Mouse (Mus musculus): ENCODE results near the gene Scml4.
A peak's percentile ranks its signal among the peaks of the same experiment; 100 is the strongest.

The Scml4 gene

DNA sequence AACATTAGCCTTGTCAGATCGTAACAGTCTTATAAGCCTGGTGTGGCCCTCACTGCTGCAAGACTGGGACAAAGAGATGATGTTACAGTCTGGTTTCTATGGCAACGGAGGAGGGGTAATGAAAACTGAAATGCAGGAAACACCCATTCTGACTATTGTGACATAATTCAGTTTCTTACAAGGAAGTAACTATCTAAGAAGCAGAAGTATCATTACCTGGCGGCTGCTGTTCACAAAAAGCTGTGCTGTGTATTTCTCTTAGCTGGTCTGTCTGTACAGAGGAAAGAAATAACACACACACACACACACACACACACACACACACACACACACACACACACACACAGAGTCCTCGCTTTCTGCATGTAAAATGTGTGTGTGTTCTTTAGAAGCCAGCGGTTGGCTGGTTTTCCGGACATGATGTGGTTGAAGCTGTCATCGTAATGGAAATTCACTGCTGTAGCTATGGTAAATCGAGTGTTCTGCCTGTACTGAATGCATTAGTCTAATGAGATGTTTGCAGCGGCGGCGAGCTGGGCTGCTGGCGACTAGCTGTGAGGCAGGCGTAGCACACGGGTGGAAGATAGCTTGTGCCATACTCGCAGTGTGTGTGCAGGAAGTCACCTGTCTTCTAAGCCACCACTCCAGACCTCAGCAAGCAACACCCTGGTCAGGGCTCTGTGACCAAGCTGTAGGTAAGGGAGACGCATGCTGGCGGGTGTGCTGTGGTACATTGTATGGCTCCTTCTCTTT lies at the start of gene Scml4:
Scml4 (plus strand) TSS at position 212 of the 753 bp plus-strand sequence.
- DNase-seq (ENCODE audit: low read depth): peak; percentile 96

DNA sequence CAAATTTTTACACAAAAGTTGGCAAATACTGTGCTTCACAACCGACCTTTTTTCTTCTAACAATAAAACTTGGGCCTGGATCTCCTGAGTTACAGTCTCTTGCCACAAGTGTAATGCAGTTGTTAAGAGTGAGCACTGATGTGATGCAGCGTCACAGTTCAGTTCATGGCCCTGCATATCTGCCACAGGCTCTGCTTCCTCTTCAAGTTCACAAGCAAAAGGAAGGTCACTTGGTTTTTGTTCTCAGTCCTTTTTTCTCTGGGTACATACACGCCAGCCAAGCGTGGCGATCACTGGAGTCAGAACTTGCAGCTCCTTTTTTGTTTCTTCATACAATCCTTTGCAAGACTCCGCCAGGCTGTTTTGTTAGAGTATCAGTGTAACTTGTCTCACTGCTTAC lies 34.2 kb upstream of the Scml4 start:
- DNase-seq (ENCODE audit: low read depth): no peak

DNA sequence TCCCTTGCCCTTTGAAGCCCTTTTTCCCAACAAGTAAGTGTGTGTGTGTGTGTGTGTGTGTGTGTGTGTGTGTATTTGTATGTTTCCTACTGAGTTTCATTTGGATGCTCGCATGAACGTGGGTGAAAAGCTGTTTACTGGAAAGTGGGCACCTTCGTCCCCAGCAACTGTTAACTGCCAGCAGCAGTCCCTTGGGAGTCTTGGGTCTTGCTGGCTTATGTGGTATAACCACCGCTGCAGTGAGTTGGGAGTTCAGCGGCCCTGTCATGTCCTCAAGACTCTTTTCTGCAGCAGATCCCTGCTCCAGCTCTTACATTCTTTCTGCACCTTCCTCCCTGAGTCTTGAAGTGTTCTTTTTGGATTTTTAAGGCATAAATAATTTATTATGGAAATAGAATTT lies 33.0 kb upstream of the Scml4 start:
- no peak for DNase-seq (ENCODE audit: low read depth)

DNA sequence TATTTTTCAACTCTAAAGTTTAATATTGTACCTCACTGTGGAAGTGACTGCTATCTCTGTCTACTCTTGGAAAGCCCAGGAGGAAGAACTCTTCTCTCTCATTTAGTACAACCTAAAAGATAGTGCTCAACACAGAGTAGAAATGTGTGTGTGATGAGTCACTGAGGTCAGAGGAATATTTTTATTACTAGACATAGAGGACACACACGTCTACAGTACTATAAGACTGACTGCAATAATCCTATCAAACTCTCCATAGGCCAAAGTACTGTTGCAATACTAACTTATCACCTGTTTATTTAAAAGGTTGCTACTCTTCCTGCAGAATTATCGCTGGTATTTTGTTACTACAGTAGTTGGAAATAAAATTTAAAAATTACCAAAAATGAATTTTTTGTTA lies 30.2 kb upstream of the Scml4 start:
- DNase-seq (ENCODE audit: low read depth): no peak

DNA sequence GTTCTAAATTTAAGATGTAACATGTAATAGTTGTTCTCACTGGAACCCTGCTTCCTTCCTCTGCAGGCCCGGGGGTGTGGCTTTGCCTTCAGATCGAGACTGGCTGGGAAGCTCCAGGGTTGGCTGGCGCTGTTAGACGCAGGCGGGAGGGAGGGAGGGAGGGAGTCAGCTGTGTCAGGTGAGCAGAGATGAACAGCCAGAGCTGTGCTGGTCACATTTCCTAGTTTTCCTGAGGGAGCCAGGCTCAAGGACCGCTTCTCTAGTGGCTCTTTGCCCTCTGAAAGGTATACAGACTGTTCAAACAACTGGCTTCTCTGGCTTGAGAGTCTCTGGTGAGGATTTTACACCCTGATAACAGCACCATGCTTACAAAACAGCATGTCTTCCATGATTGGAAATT lies 29.8 kb upstream of the Scml4 start:
- no peak for DNase-seq (ENCODE audit: low read depth)

DNA sequence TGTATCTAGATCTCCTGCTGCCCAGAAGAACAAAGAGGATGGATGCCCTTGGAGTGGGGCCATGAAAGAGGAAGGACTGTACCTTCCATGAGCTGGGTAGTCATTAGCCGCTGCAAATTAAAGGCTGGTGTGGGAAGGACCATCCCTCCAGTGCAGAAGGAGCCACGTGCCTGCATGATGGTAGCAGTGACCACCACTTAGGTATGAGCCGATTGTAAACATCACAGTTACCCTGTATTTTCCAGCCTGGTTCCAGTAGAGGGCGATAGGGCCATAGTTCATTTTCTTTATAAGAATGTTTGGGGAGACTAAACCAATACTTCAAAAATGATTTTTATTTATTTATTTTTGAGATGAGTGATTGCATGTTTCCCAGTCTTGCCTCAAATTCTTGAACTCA lies 27.5 kb upstream of the Scml4 start:
- DNase-seq (ENCODE audit: low read depth): peak; percentile 63

DNA sequence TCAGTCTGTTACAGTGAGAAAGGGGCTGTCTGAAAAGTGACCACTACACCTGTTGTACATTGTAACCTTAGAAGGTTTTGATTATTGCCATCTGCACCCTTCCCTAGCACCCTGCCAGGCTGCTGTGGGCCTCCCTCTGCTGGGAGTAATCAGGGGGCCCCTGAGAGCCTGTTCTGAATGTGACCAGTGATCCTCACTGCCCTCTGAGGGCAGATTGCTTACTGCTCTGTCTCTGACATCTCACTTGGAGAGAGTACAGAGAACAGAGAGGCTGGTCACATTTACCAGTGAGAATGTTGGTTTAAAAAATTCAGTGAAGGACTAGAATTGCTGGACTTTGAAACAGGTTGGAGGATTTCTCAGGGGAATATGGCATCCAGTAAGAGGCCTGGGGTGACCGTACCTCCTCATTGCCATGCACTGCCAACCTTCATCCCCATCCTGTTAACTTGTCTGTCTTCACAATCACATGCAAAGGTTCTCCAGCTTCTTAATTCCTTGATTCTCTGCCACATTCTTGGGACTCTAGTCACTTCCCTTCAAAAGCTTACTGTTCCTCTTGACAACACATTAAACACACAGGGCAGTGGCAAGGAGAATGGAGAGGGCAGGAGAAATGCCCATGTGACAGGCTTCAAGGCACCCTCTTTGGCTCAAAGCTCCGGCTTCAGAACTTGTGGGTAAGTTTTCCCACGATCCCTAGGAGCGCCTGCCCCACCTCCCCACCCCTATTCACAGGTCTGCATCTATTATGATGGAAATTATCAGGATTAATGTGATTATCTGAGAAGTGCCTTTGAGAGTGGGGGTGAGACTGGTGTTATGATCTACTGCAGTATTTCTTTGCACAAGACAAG lies 26.1 kb upstream of the Scml4 start:
- DNase-seq (ENCODE audit: low read depth): no peak

DNA sequence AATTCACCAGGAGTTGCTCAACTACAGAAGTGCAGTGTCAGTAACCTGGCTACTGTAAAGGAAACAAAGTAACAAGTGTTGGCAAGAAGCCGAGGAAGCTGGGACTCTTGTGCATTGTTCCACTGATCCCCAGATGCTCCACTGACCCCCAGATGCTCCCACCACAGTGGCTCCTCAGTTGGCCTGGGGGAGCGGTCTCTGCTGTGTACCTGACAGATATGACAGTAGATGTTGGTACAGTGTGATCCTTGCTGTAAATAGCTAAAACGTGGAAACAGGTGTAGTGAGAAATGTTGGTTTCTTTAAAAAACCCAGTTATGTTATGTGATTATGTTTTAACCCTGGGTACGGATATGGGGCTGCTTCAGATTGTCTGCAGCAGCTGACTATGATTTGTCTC lies 22.1 kb upstream of the Scml4 start:
- no peak for DNase-seq (ENCODE audit: low read depth)

DNA sequence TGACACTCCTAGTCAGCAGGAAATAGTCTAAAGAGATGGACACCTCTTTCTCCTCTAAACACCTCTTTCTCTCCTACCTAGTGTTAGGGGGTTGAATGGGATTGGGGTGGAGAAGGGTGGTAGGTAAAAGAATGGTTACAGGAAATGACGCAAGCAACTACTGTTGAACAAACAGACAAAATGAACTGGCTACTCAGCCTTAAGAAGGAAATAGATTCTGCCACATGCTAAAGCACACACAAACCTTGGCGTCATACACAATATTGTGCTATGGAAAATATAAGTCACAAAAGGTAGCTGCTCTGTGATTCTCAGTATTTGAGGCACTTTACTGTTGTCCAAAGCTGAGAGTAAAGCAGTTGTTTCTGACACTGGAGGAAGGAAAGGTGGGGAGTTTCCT lies 21.4 kb upstream of the Scml4 start:
- DNase-seq (ENCODE audit: low read depth): peak; percentile 84

DNA sequence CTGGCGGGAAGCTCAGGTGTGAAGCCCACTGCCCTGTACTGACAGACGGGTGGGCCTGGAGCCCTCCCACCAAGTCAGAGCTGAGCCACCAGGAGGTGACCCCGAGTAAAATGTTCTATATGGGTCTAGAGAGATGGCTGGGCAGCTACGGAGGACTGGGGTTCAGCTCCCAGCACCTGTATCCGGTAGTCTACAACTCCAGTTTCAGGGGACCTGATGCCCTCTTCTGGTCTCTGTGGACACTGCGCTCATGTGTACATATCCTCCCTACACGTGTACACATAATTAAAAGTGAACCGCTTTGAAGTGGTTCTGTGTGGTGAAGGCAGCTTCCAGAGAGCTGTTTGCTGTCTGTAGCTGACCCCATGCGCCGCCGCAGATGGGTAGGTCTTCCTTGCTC lies 20.1 kb upstream of the Scml4 start:
- DNase-seq (ENCODE audit: low read depth): no peak

DNA sequence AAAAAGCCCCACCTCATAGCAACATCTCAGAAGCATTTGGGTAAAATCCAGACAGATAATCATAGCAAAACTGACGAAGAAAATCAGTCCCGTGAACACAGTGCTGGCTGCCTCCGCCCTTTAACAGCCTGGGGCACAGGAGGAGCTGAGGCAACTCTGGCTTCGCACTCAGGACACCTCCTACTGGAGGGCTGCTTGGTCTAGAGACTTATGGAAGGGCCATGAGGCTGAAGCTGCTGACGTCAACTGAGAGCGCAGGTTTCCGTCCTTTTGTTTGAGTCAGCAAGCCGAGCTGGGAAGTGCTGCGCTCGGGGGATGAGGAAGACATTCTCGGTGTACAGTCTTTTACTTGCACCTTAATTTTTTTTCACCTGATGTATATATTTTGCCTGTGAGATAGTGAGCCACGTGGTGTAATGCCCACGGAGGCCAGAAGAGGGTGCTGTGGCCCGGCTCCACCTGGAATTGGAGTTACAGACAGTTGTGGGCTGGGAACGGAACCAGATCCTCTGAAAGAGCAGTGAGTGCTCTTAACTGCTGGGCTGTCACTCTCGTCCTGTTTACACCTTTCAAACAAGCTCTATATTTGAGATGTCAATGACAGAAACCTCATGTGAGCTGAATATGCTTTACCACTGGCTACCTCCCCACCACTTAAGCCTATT lies 18.5 kb upstream of the Scml4 start:
- DNase-seq (ENCODE audit: low read depth): peak; percentile 69

DNA sequence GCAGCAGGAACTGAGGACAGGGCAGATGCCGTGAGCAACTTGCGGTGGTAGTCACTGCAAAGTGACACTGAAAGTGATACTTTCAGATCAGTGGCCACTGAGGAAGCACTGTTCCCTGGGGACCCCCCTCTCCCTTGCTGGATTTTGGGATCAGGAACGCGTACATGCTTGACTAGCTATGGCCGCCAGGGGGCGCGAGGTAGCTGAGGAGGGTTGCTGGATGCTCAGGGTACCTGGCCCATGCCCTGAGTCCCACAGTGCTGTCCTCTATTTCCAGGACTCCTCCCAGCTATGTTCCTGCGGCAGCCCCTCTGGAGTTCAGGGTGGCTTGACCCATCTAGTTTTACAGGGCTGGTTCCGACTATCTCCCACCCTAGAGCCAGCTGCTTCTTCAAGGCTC lies 17.8 kb upstream of the Scml4 start:
- DNase-seq (ENCODE audit: low read depth): peak; percentile 82

DNA sequence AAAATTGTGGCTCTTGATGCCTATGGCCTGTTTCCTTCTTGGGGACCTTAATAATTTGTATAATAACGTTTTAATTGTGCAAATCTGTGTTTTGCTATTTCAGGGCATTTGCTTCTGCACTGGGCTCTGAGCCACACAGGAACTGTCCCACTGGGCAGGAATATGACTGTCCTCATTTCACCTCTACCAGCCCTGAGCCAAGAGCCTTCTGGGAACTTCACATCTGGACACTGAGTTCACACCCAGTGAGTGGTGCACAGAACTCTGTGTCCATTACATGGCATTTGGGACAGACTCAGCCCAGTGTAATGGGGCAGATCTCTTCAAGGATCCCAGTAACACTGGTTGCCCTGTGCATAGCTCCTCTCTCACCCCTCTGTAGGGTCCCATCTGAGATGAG lies 16.8 kb upstream of the Scml4 start:
- no peak for DNase-seq (ENCODE audit: low read depth)

DNA sequence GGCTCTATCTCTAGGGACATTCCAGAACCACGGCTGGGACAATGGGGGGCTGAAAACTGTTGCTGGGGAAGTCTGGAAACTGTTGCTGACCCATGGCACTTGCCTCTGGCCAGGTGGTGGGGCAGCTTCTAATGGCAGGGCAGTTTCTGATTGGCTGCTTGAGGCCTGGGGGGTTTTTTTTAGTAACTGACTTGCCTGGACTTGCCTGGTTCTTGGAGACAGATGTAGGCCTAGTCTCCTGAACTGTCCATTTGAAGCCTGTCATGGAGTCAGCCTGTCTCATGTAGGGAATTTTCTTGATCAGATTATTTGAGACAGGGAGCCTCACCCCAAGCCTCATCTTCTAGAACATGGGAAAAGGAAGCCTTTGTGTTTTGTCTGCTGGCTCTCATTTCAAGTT lies 14.7 kb upstream of the Scml4 start:
- DNase-seq (ENCODE audit: low read depth): no peak

DNA sequence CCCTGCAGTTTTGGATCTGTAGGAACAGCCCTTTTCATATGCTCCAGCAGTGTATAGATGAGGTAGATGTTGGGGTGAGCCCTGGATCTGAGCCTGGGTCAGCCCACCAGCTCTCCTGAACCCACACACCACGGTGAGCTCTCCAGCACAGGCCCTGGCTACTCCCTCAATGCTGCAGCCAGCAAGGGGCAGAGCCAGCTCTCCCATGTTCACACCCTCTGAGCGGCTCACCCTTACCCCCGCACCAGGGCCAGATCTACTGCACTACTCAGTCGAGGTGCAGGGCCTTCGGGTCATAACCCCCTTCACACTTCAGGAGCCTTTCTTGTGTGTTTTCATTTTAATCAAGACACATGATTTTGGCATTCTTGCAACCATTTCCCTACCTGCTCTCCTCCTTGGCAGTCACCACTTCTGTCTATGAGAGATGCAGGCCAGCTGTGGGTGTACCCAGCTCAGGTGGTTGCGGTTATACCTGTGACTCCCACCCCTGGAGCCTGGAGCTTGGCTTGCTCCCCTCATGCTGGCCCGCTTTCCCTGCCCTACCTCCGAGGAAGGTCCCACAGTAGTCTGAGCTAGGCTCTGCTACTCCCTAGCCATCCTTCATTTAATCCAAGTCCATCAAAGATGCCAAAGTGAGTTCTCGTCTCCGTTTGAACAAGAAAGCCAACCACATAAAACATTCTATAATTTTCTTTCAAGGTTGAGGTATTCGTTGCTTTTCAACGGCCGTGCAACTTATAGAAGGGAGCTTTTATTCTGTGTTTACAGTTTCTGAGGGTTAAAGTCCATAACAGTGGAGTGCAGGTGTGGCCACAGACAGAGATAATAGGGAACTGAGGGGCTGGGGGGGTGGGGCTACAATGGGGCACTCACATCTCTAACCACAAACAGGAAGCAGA lies 11.7 kb upstream of the Scml4 start:
- no peak for DNase-seq (ENCODE audit: low read depth)

DNA sequence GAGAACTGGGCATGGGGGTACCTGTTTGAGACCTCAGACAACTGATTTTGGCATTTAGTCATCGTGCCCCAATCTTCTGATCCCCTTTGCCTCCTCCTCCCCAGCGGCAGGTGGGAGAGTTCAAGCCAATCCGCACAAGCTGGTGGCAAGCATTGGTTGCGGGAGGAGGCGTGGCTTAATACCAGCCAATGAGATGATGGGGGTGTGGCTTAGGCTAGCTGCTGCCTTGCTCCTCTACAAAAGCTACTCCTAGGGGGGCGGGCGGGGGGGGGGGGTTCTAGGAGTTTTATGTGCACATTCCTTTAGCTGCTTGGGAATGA lies 11.1 kb upstream of the Scml4 start:
- DNase-seq (ENCODE audit: low read depth): peak; percentile 52

DNA sequence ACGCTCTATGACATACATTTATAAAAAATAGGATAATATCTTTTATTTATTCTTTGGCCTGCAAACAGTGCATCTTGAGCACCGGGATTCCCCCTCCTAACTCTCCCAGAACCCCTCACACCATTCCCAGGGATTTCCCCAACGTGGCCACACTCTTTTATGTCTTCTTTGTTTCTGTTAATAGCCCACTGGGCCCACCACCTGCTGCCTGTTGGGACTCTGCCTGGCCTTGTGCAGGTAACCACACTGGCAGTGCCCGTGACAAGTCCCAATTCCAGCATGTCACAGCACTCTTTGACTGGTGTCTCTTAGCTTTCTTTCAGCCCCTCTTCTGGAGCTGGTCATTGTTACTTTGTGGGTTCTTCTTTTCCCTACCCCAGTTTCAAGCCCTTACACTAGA lies 5.3 kb upstream of the Scml4 start:
- no peak for DNase-seq (ENCODE audit: low read depth)

DNA sequence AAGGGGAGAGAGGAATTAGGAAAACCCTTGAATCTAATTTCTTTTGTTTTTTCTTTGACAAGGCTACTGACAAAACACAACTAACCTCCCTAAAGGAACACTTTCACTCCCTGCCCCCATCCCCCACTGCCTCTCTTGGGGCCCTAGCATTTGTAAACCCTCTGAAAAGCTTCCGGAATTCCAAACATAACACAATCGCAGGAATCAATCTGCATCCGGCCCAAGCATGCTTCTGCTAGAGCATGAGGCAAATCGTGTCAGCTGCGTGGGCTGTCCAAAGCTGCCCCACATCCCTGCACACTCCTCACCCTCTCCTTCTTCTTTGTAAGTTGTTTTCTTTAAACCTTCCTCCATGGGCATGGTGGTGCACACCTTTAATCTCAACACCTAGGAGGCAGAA lies 4.9 kb upstream of the Scml4 start:
- DNase-seq (ENCODE audit: low read depth): no peak

DNA sequence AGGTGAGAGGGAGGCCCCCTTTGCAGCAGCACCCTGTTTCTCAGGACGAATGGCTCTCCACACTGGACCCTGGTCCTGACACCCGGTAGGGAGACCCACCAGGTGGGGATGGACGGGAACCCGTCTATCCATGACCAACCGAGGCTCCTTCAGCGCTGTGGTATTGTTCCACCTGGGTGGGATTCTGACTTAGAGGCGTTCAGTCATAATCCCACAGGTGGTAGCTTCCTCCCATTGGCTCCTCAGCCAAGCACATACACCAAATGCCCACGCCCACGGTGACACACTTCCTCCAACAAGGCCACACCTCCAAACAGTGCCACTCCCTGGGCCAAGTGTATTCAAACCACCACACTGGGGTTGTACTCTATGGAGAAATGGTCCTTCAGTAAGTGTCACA lies 3.6 kb upstream of the Scml4 start:
- DNase-seq (ENCODE audit: low read depth): no peak

DNA sequence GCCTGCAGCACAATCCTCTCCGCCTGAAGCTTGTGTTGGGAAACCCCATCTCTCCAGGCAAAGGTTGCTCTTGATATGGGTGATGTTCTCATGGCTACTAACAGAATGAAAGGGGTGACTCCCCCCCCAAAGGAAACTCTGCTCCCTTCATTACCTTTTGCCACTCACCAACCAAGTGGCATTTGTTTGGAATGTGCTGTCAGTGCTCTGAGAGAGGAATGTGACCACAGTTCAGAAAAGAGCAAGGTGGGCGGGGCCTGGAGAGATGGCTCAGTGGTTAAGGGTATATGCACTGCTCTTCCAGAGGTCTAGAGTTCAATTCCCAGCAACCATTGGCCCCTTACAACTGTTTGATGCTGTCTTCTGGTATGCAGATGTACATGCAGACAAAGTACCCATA lies 3.1 kb upstream of the Scml4 start:
- DNase-seq (ENCODE audit: low read depth): no peak

DNA sequence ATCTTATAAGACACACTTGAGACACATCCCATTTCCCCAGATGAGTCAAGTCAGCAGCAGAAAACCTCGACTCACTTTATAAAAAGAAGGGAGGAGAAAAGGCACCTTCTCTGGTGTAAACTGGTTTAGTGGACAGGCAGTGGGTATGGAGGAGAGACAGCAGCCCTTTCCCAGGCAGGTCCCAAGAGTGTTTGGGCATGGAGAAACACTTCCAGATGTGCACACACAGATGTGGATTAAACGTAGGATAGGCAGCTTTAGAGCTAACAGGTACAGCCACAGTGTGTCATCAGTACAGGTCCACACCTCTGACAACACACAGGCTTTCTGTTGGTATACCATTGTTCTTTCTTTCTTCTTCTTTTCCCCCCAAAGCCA lies 400 bp upstream of the Scml4 start:
- DNase-seq (ENCODE audit: low read depth): no peak

DNA sequence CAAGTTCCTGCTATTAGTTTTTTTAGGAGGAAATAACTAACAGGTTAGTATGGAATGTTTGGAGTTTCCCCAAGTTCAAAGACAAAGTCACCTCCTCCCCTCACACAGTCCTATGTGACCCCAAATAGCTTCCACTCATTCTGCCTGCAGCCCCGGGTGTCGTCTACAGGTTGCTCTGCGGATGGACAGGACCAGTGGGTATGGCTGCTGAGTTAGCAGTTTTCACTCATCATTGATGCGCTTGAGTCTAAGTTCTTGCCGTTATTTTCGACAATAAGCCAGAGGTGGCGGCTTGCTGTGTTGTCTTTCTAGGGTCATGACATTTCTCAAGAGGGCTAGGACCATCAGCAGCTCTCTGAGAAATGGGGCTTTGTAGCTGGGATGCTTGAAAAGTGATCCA lies 1.3 kb downstream of the Scml4 start:
- peak; percentile 77 for DNase-seq (ENCODE audit: low read depth)
